Mouse (Mus musculus) Muller cell, postnatal 12 days (primary cell): Measurements from ENCODE around the gene Copg2.
A peak's percentile ranks its signal among the peaks of the same experiment; 100 is the strongest.

Source experiments
- DNase-seq: peaks from one replicate; pipeline ENCODE4 v3.0.0-alpha.2; 2015; ENCODE audit errors: inconsistent ontology term

Gene Copg2

DNA sequence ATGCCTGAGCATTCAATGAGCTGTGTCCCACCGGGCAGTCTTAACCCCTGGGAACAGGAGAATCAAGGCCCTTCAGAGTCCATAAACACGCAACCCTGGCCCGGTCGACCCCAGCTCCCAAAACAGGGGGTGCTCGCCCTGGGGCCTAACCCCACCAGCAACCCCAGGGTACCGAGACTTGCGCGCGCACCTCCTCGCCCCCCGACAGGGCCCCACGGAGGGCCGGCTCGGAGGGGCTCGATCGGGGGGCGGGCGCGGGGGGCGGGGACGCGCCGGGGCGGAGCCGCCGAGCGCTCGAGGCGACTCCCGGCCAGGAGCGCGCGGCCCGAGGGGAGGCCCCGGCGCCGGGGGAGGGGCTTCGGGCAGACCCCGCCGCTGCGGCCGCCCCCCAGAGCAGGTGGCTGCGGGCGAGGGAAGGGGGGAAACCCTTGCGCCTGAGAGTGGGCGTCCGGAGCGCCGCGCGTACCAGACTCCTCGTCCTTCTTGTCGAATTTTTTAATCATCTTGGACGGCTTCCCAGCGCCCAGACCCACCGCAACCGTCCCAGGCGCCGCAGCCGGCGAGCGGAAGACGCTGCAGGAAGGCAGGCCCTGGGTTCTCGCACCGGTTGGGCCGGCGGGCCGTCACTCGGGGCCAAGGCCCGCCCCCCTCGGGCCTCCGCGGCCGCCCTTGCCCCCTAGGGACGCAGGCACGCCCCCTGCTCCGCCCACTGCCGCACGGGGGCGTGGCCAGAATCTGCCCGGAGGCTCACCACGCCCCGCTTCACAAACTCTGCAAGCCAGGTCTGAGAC, at the start of gene Copg2:
Gene Copg2, minus strand, starts transcription at position 600 of the 791 bp plus-strand sequence.
- DNase-seq, result peak; percentile 98

DNA sequence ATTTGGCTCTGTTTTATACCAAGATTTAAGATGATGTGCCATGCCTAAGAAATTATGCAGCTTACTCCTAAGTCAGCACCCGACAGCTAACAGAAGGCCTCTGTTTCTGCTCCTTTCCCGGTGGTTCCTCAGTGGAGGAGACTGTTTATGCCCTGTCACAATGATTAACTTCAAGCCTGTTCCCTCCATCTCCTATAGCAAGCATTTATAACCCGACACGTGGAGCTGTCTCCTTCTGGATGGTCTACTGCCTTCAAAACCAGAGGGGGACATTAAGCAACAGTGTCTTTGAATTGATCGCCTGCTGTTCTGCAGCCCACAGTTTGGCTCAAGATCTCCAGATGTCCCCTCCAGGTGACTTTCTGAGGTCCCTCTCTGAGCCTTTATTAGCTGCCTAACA, 42.7 kb upstream of the Copg2 start:
- no peak for DNase-seq

DNA sequence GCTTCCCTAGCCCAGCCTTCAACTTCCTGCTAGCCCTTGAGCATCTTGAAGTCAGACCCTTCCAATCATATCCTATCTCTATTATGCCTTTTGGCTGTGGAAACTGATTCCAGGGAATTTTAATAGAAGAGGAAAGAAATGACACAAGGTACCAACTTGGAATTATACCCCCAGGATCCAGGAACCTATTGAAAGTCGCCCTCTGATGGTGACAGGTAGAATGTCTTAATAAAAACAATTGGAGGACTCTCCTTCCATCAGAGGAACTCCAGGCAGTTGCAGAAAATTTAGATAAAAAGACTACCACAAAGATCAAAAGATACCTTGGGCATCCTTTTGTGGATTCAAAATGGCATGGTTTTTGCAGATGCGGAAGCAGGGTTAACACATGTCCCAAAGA, 26.2 kb upstream of the Copg2 start:
- DNase-seq, result no peak

DNA sequence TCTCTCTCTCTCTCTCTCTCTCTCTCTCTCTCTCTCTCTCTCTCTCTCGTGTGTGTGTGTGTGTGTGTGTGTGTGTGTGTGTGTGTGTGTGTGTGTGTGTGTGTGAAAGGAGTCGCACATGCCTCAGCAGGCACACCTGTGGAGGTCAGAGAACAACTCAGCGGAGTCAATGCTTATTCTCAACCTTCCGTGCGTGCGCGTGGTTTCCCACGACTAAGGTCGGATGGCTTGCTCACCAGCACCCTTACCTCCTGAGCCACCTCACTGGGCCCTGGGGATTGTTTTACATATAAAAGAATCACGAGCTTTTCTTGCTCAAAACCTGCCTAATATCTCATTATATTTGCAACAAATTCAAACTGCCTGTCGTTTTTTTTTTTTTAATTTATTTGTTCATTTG, 25.2 kb upstream of the Copg2 start:
- no peak for DNase-seq

DNA sequence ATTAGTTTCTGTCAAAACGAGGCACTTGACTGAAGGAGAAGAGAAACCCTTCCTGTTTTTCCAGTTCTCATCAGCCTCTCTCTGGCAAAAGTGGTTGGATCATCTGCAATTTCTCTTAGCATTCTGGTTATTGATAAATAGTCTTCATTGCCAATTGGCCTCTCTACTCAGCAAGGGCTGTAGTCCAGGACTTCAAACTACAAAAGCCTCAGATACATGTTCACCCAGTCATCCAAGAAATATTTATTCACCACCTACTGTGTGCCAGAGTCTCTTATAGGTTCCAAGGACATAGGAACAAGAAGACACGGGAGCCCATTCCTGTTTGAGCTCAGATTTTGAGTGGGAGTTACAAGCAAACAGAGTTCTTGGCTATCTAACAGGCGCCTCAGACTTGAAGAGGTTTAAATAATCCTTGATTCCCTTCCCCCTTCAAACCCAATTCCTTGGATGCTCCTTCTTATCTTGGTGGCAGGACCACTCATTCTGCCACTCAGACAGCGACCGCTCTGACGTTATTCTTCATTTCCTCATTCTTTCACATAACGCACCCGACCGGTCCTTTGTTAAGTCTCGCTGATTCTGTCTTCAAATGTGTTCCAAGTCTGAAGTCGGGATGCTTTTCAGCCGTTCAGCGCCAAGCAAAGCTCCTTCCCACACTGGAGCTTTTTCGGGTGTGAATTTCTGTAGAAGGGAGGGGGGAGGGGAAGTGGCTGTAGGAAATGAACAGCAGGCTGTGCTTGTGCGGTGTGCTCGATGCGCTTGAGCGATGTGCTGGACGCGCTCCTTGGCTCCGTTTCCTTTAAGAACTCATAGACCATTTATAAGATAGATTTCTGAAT, 24.5 kb upstream of the Copg2 start:
- peak; percentile 35 for DNase-seq

DNA sequence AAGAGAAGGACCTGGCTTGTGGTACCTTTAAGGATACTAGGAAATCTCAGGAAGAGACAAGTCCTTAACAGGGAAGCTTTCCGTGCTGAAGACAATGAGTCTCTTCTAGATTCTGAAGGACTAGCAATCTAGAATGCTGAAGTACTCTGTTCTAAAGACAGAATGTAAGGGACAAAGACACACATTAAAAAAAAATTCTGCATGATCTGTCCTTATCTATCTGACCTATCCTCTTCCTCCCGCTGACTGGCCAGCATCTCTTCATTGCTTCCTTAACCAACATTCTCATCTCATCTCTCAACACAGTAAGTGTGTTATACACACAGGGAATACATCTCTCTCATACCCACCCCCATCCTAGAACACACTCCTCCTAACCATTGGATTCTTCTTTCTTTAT, 18.9 kb upstream of the Copg2 start, which contains the start of gene Tsga13:
Gene Tsga13, minus strand, starts transcription at position 101 of the 400 bp plus-strand sequence.
- no peak for DNase-seq

DNA sequence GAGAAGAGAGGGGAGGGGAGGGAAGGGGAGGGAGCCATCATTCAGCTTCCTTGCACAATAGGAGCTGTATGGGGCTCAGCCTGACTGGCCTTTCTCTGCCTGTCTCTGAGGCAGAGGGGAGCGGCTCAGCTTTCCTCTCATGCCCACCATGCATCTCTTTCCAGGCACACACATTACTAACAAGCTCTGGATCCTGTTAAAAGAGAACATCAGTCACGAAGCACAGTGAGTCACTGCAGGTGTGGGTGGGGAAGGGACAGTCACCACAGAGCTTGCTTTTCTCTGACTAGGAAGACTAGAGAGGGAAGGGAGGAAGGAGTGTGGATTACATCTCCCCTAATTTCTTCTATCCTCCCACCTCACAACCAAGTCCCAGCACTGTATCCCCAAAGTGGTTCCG, 11.4 kb upstream of the Copg2 start:
- DNase-seq, result no peak

DNA sequence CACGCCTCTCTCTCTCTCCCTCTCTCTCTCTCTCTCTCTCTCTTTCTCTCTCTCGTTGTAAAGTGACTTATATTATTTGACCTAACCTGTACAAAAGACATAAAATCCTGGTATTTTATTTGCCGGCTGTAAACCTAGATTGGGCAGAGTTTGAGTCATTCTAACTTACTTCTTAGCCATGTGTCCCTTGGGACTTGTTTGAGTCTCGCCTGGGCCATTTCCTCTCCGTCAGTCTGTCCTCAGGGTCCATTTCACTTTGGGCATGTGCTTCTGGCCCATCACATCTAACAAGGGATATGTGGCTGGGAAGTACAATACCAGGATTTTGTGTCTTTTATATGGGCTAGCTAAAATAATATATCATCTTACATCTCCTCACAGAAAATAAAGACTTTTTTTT, 8.3 kb upstream of the Copg2 start:
- DNase-seq, result no peak

DNA sequence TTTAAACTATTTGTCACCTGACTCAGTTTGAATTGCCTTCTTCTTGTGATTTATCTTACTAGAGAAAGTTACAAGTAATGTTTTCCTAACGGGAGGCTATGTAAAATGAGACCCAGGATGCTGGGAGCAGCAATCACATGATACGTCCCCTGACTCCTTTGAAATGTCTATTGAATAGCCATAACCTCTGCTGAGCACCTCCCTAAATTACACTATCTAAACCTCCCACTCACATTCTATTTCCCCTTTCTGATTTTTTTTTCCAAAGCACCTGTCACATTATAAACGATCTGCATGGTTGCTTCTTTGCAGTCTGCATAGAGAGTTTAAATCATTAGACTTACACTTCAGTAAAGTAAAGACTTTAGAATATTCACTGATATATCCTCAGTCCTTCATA, 7.4 kb upstream of the Copg2 start:
- DNase-seq, result no peak

DNA sequence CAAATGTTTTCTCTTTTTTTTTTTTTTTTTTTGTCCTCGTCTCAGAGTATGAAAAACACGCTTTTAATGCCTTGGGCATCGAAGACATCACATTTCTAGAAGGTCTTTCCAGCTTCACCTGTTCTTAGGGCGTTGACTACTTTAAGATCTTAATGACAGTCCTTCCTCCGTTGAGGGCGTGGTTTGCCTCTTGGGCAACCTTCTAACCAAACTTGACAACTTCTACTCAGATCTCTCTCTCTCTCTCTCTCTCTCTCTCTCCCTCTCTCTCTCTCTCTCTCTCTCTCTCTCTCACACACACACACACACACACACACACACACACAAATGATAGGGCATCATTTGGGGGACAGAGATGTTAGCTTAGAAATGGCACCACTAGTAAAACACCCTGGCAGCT, 926 bp upstream of the Copg2 start:
- no peak for DNase-seq

DNA sequence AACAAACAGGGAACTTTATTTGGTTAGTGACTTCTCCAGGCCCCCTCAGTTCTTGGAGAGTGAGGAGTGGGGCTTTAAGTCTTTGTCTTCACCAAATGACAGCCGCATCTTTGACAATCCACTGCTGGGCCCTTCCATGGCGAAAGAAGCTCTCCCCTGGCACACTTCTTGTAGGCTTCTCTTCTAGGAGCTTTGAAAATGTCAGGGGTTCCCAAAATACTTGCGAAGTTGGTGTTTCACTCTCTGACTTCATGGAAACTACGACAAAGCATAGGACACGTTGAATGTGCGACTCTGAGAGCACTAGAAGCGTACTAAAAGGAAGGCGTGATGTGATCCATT, 363 bp upstream of the Copg2 start:
- no peak for DNase-seq

DNA sequence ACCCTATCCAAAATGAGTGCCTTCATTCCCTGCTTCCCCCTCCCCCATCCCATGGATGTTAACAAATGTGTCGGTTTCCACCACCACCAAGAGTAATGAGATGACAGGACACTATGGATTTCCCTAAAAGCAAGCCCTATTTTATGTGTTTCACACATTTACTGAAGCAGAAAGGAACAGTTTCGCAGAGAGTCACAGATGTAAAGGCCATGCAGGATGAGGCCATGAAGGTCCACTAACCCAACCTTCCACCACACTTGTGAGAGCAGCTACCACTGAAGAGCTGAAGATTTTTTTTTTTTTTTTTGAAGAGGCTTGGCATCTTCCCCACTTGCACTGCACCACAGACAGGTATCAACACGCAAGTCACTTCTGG, 787 bp downstream of the Copg2 start:
- DNase-seq, result peak; percentile 12

DNA sequence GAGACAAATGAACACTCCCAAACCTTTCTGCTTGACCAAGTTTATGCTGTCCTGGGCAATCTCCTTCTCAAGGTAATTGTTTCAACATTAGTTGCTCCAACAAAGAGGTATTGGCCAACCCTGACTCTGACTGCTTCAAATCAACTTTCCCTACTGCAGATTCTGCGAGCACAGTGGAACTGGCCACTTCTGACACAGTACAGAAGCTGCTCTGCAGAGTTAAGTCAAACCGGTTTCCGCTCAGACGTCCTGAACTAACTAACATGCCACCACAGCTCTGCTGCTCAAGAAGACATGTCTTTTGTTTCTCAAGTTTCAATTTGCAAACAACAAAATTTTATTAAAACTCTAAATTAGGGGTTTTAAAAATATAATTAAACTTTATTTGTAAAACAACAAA, 3.5 kb downstream of the Copg2 start:
- no peak for DNase-seq

DNA sequence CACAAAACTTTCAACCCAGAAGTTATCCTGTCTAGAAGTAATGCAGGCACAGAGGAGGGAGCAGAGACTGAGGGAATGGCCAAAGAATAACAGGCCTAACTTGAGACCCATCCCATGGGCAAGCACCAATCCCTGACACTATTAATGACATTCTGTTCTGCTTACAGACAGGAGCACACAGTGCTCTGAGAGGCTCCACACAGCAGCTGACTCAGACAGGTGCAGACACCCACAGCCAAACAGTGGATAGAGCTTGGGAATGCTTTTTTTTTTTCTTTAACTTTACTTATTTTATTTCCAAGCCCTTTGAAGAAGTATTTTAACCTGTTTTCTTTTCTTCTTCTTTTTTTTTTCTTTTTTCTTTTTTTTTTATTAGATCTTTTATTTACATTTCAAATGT, 4.8 kb downstream of the Copg2 start:
- no peak for DNase-seq

DNA sequence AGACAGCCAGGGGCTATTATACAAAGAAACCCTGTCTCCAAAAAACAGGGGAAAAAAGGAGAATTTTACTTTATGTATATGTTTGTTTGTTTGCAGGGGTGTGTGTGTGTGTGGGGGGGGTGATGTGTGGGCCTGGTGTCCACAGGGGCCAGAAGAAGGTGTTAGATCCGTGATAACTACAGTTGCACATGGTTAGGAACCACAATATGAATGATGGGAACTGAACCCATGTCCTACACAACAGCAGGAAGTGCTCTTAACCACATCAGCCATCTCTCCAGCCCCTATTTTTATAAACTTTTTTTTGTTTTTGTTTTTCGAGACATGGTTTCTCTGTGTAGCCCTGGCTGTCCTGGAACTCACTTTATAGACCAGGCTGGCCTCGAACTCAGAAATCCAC, 11.7 kb downstream of the Copg2 start:
- no peak for DNase-seq

DNA sequence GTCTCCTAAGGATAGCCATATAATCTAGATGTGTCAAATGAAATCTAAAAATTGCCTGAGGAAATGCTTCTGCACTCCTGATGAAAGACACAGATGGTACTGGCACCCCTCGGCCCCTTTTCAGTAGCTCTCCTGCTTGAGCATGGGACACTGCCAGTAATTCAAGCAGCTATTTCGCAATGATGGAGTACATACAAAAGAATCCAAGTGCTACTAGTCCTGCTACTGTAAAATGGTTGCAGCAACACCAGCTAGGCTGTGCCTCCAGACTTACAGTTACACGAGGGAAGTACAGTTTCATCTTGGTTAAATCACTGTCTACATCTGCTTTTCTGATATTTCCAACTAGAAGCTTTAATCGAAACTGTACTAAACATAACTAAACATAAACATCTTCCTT, 13.1 kb downstream of the Copg2 start:
- peak; percentile 54 for DNase-seq

DNA sequence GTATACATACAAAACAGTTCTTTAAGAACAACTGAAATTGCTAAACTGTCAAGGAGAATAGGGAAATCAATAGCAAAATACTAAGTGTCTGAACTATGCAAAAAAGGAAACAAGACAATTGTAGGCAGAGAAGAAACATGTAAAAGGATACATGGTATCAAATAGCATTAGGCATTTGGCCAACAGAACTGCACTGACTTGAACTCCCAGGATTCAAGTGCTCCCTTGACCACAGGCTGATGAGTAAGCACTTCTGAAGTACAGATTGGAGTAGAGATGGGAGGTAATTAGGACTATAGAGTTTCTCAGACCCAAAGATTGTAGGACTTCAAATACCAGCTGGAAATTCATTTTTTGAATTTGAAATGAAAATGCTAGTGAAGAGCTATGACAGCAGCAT, 19.9 kb downstream of the Copg2 start:
- no peak for DNase-seq

DNA sequence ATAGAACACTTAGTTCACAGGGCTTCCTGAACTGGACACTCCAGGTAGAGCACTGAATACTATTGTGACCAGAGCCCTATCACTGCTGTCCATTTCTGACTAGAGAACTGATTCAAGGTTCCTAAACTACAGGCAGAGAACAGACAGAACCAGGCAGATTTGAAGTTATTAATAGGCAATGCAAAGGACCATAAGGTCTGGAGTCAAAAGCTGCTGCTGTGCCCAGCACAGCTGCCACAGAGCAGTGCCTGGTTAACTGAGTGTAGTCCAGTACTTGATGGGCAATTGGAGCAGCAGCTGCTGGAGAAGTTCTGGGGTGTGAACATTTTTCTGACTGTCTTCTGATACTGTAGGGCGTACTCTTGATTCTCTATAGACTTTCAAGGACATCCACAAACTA, 30.1 kb downstream of the Copg2 start:
- DNase-seq, result no peak

DNA sequence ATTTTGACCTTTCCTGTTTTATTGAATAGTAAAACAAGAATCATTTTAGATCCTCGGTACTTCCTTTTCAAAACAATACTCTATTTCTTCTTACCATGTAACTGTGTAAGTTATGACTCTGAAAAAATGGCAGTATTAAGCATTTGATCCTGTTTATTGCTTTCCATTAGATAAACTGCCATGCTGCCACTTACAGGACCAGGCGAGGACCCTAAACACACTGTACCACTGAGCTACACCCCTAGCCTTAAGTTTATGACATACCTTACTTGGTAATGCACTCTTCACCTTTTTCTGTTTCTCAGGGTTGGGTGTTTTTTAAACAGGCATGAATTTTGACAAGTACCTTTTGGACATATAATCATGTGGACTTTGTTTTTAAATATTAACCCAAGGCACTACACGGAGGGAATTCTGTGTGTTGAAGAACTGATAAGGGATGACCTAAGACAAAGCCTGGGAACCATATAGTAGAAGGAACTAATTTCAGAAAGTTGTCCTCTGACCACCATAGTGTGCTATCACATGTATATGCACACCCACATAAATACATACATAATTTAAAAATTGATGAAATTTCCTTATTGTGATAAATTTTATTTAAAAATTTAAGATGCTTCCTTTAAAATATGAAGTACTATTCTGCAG, 31.4 kb downstream of the Copg2 start:
- DNase-seq, result no peak

DNA sequence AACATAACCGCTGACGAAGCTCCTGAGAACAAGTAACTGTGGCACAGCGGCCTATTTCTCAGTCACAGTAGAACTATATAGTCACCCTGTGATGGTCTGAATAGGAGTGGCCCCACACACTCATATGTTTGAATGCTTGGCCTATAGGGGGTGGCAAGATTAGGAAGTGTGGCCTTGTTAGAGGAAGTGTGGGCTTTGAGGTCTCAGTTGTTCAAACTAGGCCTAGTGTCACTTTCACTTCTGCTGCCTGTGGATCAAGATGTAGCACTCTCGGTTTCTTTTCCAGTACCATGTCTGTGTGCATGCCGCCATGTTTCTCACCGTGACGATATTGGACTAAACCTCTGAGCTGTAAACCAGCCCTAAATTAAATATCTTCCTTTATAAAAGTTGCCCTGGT, 40.6 kb downstream of the Copg2 start:
- DNase-seq, result no peak

DNA sequence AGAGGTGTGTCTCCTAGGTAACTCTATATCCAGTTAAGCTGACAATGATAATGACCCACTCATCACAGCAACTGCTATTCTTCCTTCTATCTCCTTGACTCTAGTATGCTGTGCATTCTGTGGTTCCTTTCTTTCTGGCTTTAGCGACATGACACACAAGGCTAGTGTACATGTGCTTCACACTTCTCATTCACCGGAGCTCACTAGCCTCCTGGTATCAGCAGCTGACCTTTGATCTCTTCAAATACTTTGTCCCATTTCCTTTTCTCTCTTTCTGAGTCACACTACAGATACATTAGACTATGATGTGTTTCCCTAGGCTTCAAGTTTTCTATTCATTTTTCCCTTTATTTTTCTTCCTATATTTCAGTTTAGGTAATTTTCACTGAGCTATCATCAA, 41.4 kb downstream of the Copg2 start:
- DNase-seq, result no peak

DNA sequence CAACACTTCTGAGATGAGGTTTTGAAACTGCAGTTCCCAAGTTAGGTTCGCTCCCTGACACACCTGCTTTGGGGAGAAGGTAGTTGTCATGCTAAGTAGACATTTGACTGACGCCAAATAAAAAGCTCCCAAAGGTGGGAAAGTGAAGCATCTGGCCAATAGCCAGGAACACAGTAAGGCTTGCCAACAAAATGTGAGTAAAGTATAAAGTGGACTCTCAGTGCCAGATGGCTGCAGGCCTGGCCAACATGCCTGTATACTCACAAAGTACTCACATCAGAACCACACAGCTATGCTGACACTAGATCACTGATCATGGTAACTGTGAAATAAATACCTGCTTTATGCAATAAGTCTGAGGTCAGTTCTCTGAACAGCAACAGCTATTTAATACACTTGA, 46.8 kb downstream of the Copg2 start:
- DNase-seq, result no peak

DNA sequence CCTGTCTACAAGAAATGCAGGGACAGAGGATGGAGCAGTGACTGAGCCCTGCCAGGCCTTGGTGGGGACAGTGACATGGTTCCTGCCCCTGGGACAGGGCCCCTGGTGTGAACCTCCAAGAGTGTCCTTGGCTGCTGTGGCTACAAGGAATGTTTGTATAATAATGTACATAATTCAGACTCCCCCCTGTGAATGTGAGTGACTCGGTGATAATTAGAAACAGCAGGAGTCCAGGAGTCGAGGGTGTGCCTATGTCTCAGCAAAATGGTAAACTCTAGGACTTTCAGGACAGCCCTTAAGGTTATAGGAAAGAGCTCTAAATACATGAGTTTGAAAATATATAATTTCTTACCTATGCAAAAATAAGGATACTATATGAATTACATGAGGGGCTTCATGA, 64.4 kb downstream of the Copg2 start:
- no peak for DNase-seq
